In genomic region chr4:133750184-133750775, GRCm38 (mm10) we compare ENCODE assay signal across 9 mouse cellular contexts. TPM values are rescaled to one million over a fixed set of nuclear protein-coding genes. Genes with fewer than 3 reads are reported as not detected.
DNase-seq lines count a peak whose midpoint lies in the region; ATAC-seq and TF ChIP-seq lines count a peak whose summit lies in the region.
"Had no signal": no experiment of that assay in that cellular context is flagged by ENCODE, and none has a peak within 500 bp of the region (broad histone marks: within the 10 kb centered on the region; RNA-seq: fewer than 3 reads in every experiment).

No protein-coding gene starts in this region.

- DNase-seq in kidney, adult 9 months, result no peak
- no peak for DNase-seq in embryonic facial prominence, embryonic 11.5 days (ENCODE audit: low spot score)
- DNase-seq in midbrain, postnatal 0 days (ENCODE audit: low spot score), result no peak
- no peak for DNase-seq in layer of hippocampus, adult 11-12 months (ENCODE audit: low spot score)
- no peak for DNase-seq in gastrocnemius, postnatal 10 days
- DNase-seq in thymus, postnatal 25 days, result no peak
- DNase-seq: kidney, adult 2 months had no signal

- H3K4me3 ChIP-seq in kidney, embryonic 16.5 days (ENCODE audit: low read length), result peak overlapping the region; percentile 100
- peak overlapping the region; percentile 100 for H3K4me3 ChIP-seq in embryonic facial prominence, embryonic 11.5 days (ENCODE audit: low read depth, low read length)
- peak overlapping the region; percentile 97 for H3K4me3 ChIP-seq in hindbrain, embryonic 15.5 days
- peak overlapping the region; percentile 100 for H3K4me3 ChIP-seq in midbrain, postnatal 0 days (ENCODE audit: low read depth, low read length)

- H3K27ac ChIP-seq in kidney, embryonic 16.5 days (ENCODE audit: low read length), result no peak overlapping the region
- no peak overlapping the region for H3K27ac ChIP-seq in embryonic facial prominence, embryonic 11.5 days (replicated peaks; ENCODE audit: low read depth, low read length)
- 0 out of 2 replicates have a peak overlapping the region, but pooled peaks have one; percentile 100 for H3K27ac ChIP-seq in hindbrain, embryonic 15.5 days (replicated peaks)
- no peak overlapping the region for H3K27ac ChIP-seq in midbrain, postnatal 0 days (ENCODE audit: low read depth, low read length)

- no peaks in the 10 kb centered on the region for H3K9me3 ChIP-seq in kidney, embryonic 16.5 days (ENCODE audit: low read length)
- no peaks in the 10 kb centered on the region for H3K9me3 ChIP-seq in embryonic facial prominence, embryonic 11.5 days (replicated peaks; ENCODE audit: control insufficient read depth, low read length)
- no peaks in the 10 kb centered on the region for H3K9me3 ChIP-seq in hindbrain, embryonic 15.5 days
- no peaks in the 10 kb centered on the region for H3K9me3 ChIP-seq in midbrain, postnatal 0 days (ENCODE audit: low read length)

- peak overlapping the region; percentile 87 for H3K4me2 ChIP-seq in kidney, embryonic 16.5 days (replicated peaks; ENCODE audit: low read depth, low read length)
- H3K4me2 ChIP-seq in embryonic facial prominence, embryonic 11.5 days (ENCODE audit: low read depth, low read length), result peak overlapping the region; percentile 80
- H3K4me2 ChIP-seq in hindbrain, embryonic 15.5 days, result peak overlapping the region; percentile 99
- peak overlapping the region; percentile 92 for H3K4me2 ChIP-seq in midbrain, postnatal 0 days (ENCODE audit: low read depth, low read length, poor library complexity, severe bottlenecking)

- no peak for TF ChIP-seq CTCF in midbrain, postnatal 0 days (IDR thresholded peaks at IDR 0.05)

- peaks cover 34% of the 10 kb centered on the region for H3K4me1 ChIP-seq in kidney, embryonic 16.5 days (ENCODE audit: insufficient read depth, low read length)
- no peaks in the 10 kb centered on the region; the same call in 1 of the 2 replicates for H3K4me1 ChIP-seq in embryonic facial prominence, embryonic 11.5 days (ENCODE audit: control insufficient read depth, insufficient read depth, low read length)
- peaks cover 59% of the 10 kb centered on the region for H3K4me1 ChIP-seq in hindbrain, embryonic 15.5 days (replicated peaks)
- H3K4me1 ChIP-seq in midbrain, postnatal 0 days (ENCODE audit: insufficient read depth, low read length), result peaks cover 22% of the 10 kb centered on the region

- ATAC-seq in kidney, embryonic 16.5 days (ENCODE audit: low FRiP score, low TSS enrichment), result no peak
- no peak for ATAC-seq in embryonic facial prominence, embryonic 11.5 days (replicated peaks; ENCODE audit: insufficient number of reproducible peaks, low FRiP score, low TSS enrichment, low read depth)
- ATAC-seq in hindbrain, embryonic 15.5 days (ENCODE audit: low FRiP score, low read depth), result no peak
- no peak for ATAC-seq in midbrain, postnatal 0 days (ENCODE audit: low FRiP score)

- H3K27me3 ChIP-seq in kidney, embryonic 16.5 days (ENCODE audit: insufficient read depth, low read length), result no peaks in the 10 kb centered on the region
- no peaks in the 10 kb centered on the region for H3K27me3 ChIP-seq in embryonic facial prominence, embryonic 11.5 days (ENCODE audit: control insufficient read depth, insufficient read depth, low read length)
- no peaks in the 10 kb centered on the region for H3K27me3 ChIP-seq in hindbrain, embryonic 15.5 days
- H3K27me3 ChIP-seq in midbrain, postnatal 0 days (ENCODE audit: insufficient read depth, low read length), result no peaks in the 10 kb centered on the region

- H3K9ac ChIP-seq in kidney, embryonic 16.5 days (replicated peaks; ENCODE audit: low read length), result peak overlapping the region; percentile 73
- H3K9ac ChIP-seq in embryonic facial prominence, embryonic 11.5 days (replicated peaks; ENCODE audit: low read length), result peak overlapping the region; percentile 4; the same call in 1 of the 2 replicates
- H3K9ac ChIP-seq in hindbrain, embryonic 15.5 days, result peak overlapping the region; percentile 100
- H3K9ac ChIP-seq in midbrain, postnatal 0 days (replicated peaks; ENCODE audit: low read length, poor library complexity, severe bottlenecking), result peak overlapping the region; percentile 100

- peaks cover 9% of the 10 kb centered on the region for H3K36me3 ChIP-seq in kidney, embryonic 16.5 days (ENCODE audit: insufficient read depth, low read length)
- no peaks in the 10 kb centered on the region; the same call in 1 of the 2 replicates for H3K36me3 ChIP-seq in embryonic facial prominence, embryonic 11.5 days (replicated peaks; ENCODE audit: control insufficient read depth, insufficient read depth, low read depth, low read length)
- H3K36me3 ChIP-seq in hindbrain, embryonic 15.5 days, result no peaks in the 10 kb centered on the region
- no peaks in the 10 kb centered on the region for H3K36me3 ChIP-seq in midbrain, postnatal 0 days (ENCODE audit: insufficient read depth, low read length)

- WGBS in kidney, embryonic 16.5 days, result 18% methylated on average over 7 of the region's 7 CpGs
- 44% methylated on average over 7 of the region's 7 CpGs for WGBS in embryonic facial prominence, embryonic 11.5 days
- WGBS in hindbrain, embryonic 15.5 days, result 30% methylated on average over 7 of the region's 7 CpGs
- 25% methylated on average over 7 of the region's 7 CpGs for WGBS in midbrain, postnatal 0 days

RNA-seq across cellular contexts. Expression of gene Arid1a, which starts 6.3 kb away (rescaled TPM):
- polyA plus RNA-seq in kidney, embryonic 16.5 days (2015; fragmentation: Nextera tagmentation; extraction: Ambion mirVana), result 30.5 and 35.0 TPM in 2 replicates
- polyA plus RNA-seq in embryonic facial prominence, embryonic 11.5 days (2014; fragmentation: Nextera tagmentation; extraction: Ambion mirVana), result 32.6 and 36.3 TPM in 2 replicates
- polyA plus RNA-seq in hindbrain, embryonic 15.5 days (2015; fragmentation: Nextera tagmentation; extraction: Ambion mirVana), result 30.0 and 31.2 TPM in 2 replicates
- total RNA-seq in midbrain, postnatal 0 days (2014; rRNA removed), result 59.1 and 66.2 TPM in 2 replicates
- 16.7 and 19.5 TPM in 2 replicates for polyA plus RNA-seq in midbrain, postnatal 0 days (2015; fragmentation: Nextera tagmentation; extraction: Ambion mirVana)
- 10 to 100 TPM; 33.5 to 44.1 TPM for total RNA-seq in gastrocnemius, postnatal 10 days (2021)

Comparison
In these comparisons a context has a peak if more than half of its experiments do, and no peak if none do; other contexts are left out.
1. H3K9ac ChIP-seq: peak in every context shown above with its lines; median percentile 100 in hindbrain, embryonic 15.5 days; 100 in midbrain, postnatal 0 days; 73 in kidney, embryonic 16.5 days; 4 in embryonic facial prominence, embryonic 11.5 days.